Mouse (Mus musculus): ENCODE results near the gene Gcfc2.

The Gcfc2 gene

GRCm38 (mm10) chr6:81923523-81924142 lies at the start of gene Gcfc2:
Gene Gcfc2, plus strand, starts transcription at chr6:81923669.
- DNase-seq (ENCODE audit: low spot score in 2 of 2): peak; percentile 95 to 97

DNA sequence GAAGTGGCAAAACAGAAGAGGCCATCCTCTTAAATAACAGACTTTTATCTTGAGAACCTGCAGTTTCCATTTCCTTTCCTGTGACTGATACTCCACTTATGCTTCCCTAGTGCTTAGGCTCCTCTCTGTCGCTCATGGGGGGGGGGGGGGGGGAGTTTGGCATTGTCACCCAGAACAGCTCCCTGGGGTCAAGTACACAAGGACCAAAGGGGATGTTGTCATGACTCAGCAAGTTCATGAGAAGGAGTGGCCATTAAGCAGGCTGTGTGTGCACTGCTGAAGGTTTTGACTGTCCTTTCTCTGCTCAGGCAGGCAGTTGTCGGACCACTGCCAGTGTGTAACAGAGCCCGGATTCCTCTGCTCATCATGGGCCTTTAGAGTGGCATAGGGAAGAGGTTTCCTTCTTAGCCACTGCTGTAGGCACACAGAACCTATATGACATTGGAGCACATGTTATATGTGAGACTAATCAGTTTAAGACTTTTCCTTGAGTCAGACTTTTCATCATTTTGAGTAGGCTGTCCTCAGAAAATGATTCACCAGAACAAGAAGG lies 27.7 kb upstream of the Gcfc2 start:
- DNase-seq (ENCODE audit: low spot score in 2 of 2): no peak

DNA sequence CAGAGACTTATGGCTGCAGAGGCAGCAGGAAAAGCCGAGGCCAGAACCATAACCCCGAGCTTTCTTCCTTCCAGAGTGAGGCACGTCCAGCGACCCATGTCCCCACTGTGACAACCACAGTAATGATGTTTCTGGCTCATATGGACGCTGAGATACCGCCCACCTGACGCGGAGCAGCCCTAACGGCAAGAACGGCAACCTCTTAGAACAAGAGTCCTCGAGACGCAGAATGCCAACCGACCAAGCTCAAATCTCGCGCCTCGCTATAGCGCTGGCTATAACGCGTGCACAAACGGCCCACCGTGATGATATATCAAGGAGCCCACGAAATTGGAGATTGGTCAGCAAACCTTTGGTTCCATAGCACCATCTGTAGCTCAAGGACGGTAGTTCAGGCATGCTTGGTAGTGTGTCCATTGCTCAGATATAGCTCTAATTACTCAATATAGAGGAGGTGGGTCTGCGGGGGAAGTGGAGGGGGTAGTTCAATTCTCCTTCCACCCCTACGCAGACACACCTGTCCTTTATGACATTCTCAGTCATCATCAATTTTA lies 13.1 kb upstream of the Gcfc2 start:
- DNase-seq (ENCODE audit: low spot score in 2 of 2): no peak

DNA sequence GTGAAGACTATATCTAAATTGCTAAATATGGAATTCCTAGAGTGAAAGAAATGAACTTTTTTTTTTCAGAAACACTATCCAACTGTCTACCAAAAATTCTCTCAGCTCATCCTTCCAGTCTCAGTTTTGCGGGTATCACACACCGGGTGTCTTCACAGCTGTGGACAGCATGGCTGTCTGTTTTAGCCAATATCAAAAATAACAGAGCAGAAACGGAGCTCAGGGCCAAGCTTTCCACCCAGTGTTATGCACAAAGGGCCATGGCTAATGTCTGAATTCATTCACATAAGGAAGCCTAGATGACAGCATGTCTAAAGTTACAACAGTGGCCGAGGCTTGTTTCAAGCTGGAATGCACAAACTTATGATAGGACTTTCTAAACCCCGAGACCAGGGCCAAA lies 12.2 kb upstream of the Gcfc2 start:
- DNase-seq (ENCODE audit: low spot score in 2 of 2): peak; percentile 42 to 70

DNA sequence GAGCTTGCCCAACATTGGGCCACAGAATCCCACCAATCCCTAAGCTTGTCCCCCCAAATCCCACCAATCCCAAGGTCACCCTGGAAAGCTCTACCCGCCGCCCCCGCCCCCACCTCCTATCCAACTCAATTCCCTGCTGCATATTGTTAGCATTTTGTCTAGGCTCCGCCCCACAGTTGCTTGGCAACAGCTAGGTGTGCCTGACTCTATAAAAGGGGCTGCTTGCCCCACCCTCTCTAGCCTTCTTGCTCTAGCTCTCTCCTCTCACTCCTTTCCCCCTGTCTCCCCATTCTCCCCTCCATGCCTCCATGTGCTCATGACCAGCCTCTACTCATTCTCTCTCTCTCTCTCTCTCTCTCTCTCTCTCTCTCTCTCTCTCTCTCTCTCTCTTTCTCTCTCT lies 11.8 kb upstream of the Gcfc2 start:
- peak in 1 of 2 experiments; percentile 36 for DNase-seq (ENCODE audit: low spot score in 2 of 2)

- peak; percentile 62 to 78 for DNase-seq (ENCODE audit: low spot score in 2 of 2)
Measured at GRCm38 (mm10) chr6:81912177-81912576, 11.3 kb upstream of the Gcfc2 start.

DNA sequence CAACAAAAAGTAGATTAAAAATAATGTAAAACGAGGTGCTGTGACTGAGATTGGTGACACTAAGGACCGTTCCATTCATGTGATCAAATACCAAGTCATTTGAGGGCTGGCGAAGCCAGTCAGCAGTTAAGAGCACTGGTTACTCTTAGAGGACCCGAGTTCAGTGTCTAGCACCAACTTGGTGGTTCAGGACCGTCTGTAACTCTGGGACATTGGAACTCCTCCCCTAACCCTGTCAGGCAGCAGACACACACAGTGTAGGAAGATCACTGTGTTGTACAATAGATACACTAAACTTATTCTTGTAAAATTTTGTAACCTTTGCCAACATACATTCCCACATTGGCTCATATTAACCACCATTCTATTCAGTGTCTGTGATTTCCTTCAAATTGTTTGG lies 835 bp downstream of the Gcfc2 start:
- no peak for DNase-seq (ENCODE audit: low spot score in 2 of 2)

DNA sequence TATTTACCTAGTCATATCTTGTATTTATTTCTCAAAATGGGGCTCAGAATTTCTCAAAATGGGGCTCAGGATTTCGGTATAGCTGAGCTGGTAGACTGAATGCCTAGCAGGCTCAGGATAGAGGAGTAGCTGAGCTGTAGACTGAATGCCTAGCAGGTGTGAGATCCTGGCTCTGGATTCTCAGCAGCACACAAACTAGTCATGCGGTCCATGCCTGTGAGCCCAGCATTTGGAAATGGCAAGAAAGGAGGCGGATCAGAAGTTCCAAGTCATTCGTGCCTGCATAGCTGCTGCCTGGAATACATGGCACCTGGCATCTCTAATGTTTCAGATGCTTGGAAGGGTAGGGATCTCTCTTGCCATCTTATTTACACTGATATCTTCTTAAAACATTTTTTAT lies 5.9 kb downstream of the Gcfc2 start:
- DNase-seq (ENCODE audit: low spot score in 2 of 2): no peak

DNA sequence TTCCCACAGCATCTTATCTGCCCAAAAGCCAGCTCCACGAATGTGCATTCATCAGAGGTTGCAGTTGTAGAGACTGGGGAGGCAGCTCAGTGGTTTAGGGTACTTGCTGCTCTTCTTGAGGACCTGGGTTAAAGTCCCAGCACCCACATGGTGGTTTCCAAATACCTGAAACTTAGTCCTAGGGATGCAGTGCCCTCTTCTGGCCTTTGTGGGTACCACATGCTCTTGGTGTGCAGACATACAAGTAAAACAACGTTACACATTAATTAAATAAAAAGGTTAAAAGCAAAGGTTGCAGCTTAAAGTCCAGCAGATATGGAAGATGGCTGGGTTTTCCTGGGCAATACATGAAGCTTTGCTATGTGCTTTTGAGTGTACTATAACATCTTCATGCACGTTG lies 9.8 kb downstream of the Gcfc2 start:
- no peak for DNase-seq (ENCODE audit: low spot score in 2 of 2)

- no peak for DNase-seq (ENCODE audit: low spot score in 2 of 2)
Measured at GRCm38 (mm10) chr6:81941718-81942117, 18.2 kb downstream of the Gcfc2 start.

GRCm38 (mm10) chr6:81943281-81943680 lies 19.8 kb downstream of the Gcfc2 start:
- DNase-seq (ENCODE audit: low spot score in 2 of 2): no peak

- DNase-seq (ENCODE audit: low spot score in 2 of 2): no peak
Measured at GRCm38 (mm10) chr6:81944432-81944831, 21.0 kb downstream of the Gcfc2 start.

DNA sequence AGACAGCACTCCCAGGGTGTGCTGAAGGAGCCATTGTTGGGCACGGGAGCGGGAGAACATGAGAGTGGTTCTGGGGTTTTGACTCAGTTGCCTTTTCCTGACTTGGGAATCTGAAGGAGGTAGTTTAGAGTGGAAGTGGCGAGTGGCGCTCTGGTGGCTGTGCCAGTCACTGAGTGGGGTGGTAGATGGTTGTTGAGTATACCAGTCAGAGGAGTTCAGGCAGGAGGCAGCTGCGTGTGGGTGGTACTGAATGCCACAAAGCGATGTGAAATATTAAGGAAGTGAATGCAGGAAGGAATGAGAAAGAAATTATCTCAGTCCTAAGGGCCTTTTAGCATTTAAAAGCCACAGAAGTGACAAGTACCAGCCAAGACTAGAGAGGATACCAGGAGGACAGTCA lies 23.4 kb downstream of the Gcfc2 start:
- no peak for DNase-seq (ENCODE audit: low spot score in 2 of 2)

GRCm38 (mm10) chr6:81955133-81955532 lies 31.7 kb downstream of the Gcfc2 start:
- no peak for DNase-seq (ENCODE audit: low spot score in 2 of 2)

GRCm38 (mm10) chr6:81956399-81956798 lies 32.9 kb downstream of the Gcfc2 start:
- DNase-seq (ENCODE audit: low spot score in 2 of 2): no peak

DNA sequence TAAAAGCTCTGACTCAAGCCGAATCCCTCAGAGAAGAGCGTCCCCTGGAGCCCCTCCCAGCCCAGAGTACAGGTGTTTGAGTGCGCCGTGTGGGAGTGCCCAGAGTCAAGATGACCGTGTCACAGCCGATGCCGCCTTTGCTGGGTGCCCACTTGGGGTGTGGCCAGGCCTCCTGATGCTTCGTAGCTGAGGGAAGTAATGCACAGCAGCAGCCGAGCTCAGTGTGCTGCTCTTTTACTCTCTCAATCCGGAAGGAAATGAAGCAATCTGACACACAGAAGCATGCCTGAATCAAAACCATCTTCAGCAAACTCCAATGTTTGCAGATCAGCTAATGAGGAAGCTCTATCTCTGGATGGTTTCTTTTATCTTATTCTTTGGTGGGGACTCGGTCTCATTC lies 34.5 kb downstream of the Gcfc2 start:
- no peak for DNase-seq (ENCODE audit: low spot score in 2 of 2)

GRCm38 (mm10) chr6:81959866-81960265 lies 36.4 kb downstream of the Gcfc2 start:
- no peak for DNase-seq (ENCODE audit: low spot score in 2 of 2)

GRCm38 (mm10) chr6:81960284-81960683 lies 36.8 kb downstream of the Gcfc2 start:
- no peak for DNase-seq (ENCODE audit: low spot score in 2 of 2)

DNA sequence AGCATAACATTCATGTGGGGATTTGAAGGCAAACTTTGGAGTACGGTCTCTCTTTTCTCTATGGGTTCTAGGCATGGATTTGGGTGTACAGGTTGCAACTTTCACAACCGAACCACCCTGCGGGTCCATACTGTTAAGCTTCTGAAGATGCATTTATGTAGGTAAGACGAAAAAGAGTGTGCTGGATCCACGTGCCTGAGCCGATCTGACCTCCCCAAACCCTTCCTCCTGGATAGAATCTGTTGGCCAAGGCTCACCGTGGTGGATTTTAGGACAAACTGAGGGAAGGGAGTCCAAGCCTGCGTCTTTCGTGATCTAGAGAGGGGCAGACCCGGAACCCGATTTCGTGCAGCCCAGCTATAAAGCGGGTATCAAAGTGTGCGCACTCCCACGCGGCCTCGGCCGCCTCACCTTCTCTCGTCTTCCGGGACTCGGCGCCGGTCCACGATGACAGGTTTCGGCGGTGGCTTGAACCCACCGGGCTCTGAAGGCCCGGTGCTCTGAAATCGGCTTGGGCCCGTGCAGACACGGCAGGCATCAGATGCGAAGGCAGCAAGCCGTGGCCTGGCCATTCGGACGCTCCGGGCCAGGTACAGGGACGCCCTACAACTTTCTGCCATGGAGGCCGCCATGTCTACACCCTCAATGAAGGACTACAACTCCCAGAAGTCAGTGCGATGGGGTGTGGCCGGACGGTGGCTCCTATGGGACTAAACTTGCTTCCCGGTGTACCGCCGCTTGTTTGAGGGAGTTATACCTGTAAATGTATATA lies 42.0 kb downstream of the Gcfc2 start, which contains the start of gene Mrpl19:
TSS of gene Mrpl19 (minus strand) at position 663 of the 772 bp plus-strand sequence.
- DNase-seq (ENCODE audit: low spot score in 2 of 2): peak; percentile 94 to 95

DNA sequence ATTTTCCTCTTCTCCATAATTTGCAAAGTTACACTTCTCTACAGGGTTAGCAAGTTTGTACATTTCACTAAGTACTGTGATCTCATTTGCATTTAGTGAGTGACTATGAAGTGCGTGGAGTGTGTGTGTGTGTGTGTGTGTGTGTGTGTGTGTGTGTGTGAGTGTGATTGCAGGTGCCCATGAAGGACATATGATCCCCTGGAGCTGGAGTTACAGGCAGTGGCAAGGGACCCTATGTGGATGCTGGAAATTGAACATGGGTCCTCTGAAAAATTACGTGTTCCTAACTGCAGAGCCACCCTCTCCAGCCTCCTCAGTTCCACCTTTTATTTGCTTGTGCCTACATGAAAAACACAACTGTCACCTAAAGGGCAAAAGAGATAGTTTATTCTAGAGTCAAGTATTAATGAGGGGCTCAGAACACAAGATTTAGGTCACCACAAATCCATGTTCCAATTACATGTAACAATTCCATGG lies 42.6 kb downstream of the Gcfc2 start:
- DNase-seq (ENCODE audit: low spot score in 2 of 2): no peak

GRCm38 (mm10) chr6:81971196-81971595 lies 47.7 kb downstream of the Gcfc2 start:
- DNase-seq (ENCODE audit: low spot score in 2 of 2): no peak

DNA sequence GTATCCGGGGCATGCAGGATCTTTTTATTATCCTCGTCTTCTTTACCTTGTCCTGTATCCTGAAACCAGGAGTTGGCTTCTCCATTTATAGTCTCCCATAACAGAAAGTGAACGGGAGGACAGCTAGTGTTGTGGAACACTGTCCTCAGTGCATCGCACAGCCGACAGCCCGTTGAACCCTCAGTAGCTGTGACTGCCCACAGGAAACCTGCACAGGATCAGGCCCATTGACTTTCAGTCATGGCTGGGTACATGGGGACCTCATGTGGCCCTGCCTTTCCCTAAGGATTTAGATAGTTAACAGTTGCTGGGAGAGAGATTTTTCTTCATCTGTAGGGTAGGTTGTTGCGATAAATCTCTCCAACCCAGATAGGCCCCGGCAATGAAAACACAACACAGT lies 49.1 kb downstream of the Gcfc2 start:
- DNase-seq (ENCODE audit: low spot score in 2 of 2): no peak

Measured in right cerebral cortex, postnatal 10 days (tissue).